Mouse (Mus musculus) liver, adult 2 months (tissue): ENCODE measurements around the gene Ap3d1. TPM values are rescaled to one million over a fixed set of nuclear protein-coding genes. Genes with fewer than 3 reads are reported as not detected.
A peak's percentile ranks its signal among the peaks of the same experiment; 100 is the strongest.

ENCODE experiments used
- DNase-seq: peaks from one replicate; pipeline ENCODE4 v3.0.0-alpha.2; 2011; ENCODE audit warnings: low read depth, low spot score; ENCODE audit errors: extremely low read depth
- H3K27ac ChIP-seq: fragments of 200-500 bp; replicated peaks from 2 replicates; pipeline ENCODE4 v1.5.1; 2012; ENCODE audit warnings: low read depth, mild to moderate bottlenecking, control low read depth, inconsistent platforms, low read length; ENCODE audit not compliant: insufficient read depth
- H3K27me3 ChIP-seq: fragments of 200-500 bp; 2 replicates; pipeline ENCODE4 v1.6.1; 2012; ENCODE audit warnings: mild to moderate bottlenecking, moderate library complexity, low read length, inconsistent platforms; ENCODE audit not compliant: control insufficient read depth, insufficient read depth
- H3K36me3 ChIP-seq: fragments of 200-500 bp; 2 replicates; pipeline ENCODE4 v1.6.1; 2012; ENCODE audit warnings: low read length, inconsistent platforms; ENCODE audit not compliant: control insufficient read depth, insufficient read depth
- H3K4me1 ChIP-seq: fragments of 200-500 bp; 2 replicates; pipeline ENCODE4 v1.6.1; 2011; ENCODE audit warnings: low read length; ENCODE audit not compliant: control insufficient read depth, insufficient read depth
- H3K4me3 ChIP-seq: fragments of 200-500 bp; 2 replicates; pipeline ENCODE4 v1.5.1; 2011; ENCODE audit warnings: low read depth, mild to moderate bottlenecking, control low read depth, low read length, moderate library complexity; ENCODE audit not compliant: insufficient read depth
- H3K79me2 ChIP-seq: fragments of 200-500 bp; 2 replicates; pipeline ENCODE4 v1.6.1; 2012; ENCODE audit warnings: inconsistent platforms, mild to moderate bottlenecking, low read length, moderate library complexity; ENCODE audit not compliant: control insufficient read depth, insufficient read depth
- H3K9ac ChIP-seq: fragments of 200-500 bp; 2 replicates; pipeline ENCODE4 v1.6.1; 2012; ENCODE audit warnings: low read depth, mild to moderate bottlenecking, control low read depth, inconsistent platforms, low read length
- CTCF ChIP-seq: fragments of 200-500 bp; IDR thresholded peaks from 2 replicates; pipeline ENCODE4 v1.5.1; 2011; ENCODE audit warnings: low read depth, low read length, control low read depth
- POLR2A ChIP-seq: fragments of 200-500 bp; IDR thresholded peaks from 2 replicates; pipeline ENCODE4 v1.6.1; 2011; ENCODE audit warnings: low read length, control low read depth; ENCODE audit not compliant: insufficient read depth; ENCODE audit errors: extremely low read depth
- WGBS: fragments of 180-500 bp; shearing (Covaris S2); methylation state at CpG from one replicate; pipeline ENCODE4 v1.1.7; 2018; 5-methylcytosine and 5-hydroxymethylcytosine counted together
- polyA plus RNA-seq: library from polyadenylated mRNA; depleted of rRNA; stranded (reverse); fragments of >200 nt; gene quantifications from 2 replicates; pipeline ENCODE4 v1.2.3, GENCODE M21; 2012
- total RNA-seq: library from RNA; depleted of rRNA; stranded (reverse); fragments of >200 nt; gene quantifications from 2 replicates; pipeline ENCODE4 v1.2.3, GENCODE M21; 2014

Gene Ap3d1
- total and polyA plus RNA-seq, 2 experiments, result 22.3 to 49.2 TPM

DNA sequence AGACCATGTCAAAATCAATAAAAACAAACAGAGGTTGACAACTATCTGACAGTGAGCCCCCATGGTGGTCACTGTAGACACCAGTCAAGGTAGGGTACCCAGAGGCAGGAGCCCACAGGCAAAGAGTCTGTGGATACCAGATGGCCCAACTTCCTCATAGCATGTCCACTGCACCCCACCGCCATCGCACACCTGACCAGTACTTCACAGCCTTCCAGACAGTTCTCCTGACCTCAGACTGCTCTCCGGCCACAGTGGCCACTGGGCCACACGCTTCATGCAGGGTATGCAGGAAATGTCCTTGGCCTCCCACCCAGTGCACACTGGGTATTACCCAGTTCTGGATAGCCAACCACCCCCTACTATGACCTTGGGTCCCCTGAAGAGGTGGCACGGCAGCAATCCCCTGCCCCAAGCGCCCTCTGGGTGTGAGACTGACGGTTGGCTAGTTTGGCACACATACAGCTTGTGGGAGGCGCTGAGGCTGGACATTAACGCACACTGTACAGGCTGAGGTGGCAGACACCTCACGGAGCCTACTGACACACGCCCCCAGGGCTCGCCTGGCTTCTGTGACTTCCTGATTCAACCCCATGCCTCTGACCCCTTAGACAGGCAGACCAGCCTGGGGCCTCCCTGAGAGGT, 48.5 kb downstream of the Ap3d1 start:
- Histone ChIP-seq H3K4me1 (no peaks in the 10 kb centered on the region), H3K27ac (no peak overlapping the region), H3K36me3 (no peaks in the 10 kb centered on the region), H3K27me3 (no peaks in the 10 kb centered on the region), H3K79me2 (no peaks in the 10 kb centered on the region; the same call in 1 of the 2 replicates), H3K4me3 (no peak overlapping the region), H3K9ac (no peak overlapping the region)
- 86% methylated on average over 12 of the region's 12 CpGs for WGBS
- TF ChIP-seq CTCF, result no peak
- no peak for TF ChIP-seq POLR2A
- no peak for DNase-seq

DNA sequence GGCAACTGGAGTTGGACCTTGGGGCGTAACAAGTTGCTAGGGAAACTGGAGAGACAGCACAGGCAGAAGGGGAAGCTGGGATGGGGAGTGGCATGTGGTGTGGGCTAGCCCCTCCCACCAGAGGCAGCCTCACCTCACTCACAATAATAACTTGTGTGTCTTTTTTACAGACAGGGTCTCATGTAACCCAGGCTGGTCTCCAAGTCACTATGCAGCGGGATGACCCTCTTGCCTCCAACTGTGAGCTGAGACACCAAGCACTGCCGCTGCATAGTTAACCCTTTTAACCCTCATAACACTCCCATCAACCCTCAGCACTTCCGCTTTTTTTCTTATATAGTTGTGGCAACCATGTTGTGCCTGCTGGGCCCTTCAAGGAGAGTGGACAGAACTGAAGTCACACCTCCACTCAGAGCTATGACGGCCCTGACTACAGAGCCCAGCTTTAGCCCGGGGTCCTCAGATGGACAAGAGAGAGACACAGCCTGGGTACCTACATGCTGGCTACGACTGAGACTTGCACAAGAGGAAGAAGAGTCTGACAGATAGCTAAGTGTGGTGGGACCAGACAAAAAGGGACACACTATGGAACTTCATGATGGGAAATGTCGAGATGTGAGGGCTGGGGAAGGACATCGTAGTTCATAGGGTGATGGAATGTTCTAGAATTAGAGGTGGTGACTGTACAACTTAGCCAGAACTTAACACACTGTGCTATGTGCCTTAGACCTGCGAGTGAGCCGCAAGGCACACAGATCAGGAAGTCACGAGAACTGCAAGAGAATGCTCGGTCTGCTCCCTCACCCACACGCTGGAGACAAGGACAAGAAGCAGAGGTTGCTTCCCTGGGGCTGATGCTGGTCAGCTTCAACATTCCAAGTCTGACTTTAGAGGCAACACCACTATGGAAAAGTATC, 49.6 kb downstream of the Ap3d1 start:
- no peaks in the 10 kb centered on the region for H3K27me3 ChIP-seq
- 82% methylated on average over 14 of the region's 14 CpGs for WGBS
- H3K4me3 ChIP-seq, result no peak overlapping the region
- DNase-seq, result no peak
- H3K4me1 ChIP-seq, result no peaks in the 10 kb centered on the region
- no peak for TF ChIP-seq POLR2A
- no peak for TF ChIP-seq CTCF
- 0 out of 2 replicates have a peak overlapping the region, but pooled peaks have one; percentile 24 for H3K27ac ChIP-seq
- no peaks in the 10 kb centered on the region for H3K36me3 ChIP-seq
- no peaks in the 10 kb centered on the region; the same call in 1 of the 2 replicates for H3K79me2 ChIP-seq
- no peak overlapping the region for H3K9ac ChIP-seq

DNA sequence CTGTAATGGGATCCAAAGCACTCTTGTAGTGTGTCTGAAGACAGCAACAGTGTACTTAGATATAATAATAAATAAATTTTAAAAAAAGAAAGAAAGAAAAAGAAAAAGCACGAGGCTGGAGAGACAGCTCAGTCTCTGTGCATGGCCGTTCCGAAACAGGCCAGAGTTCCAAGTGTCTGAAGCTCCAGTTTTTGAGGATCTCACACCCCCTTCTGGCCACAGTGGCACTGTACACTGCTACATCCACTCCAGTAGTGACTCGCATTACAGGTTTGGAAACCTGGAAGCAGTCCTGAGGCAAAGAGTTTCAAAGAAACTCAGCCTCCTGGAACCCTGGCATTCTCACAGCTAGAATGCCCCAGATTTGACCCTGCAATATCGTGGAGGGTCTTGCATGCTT, 54.2 kb downstream of the Ap3d1 start:
- no peak overlapping the region for H3K27ac ChIP-seq
- H3K79me2 ChIP-seq, result no peaks in the 10 kb centered on the region
- H3K27me3 ChIP-seq, result no peaks in the 10 kb centered on the region
- TF ChIP-seq POLR2A (no peak), CTCF (peak; percentile 79)
- WGBS, result 15% methylated on average over 5 of the region's 5 CpGs
- no peaks in the 10 kb centered on the region for H3K36me3 ChIP-seq
- no peak overlapping the region for H3K9ac ChIP-seq
- H3K4me1 ChIP-seq, result peaks cover 3% of the 10 kb centered on the region; the same call in 1 of the 2 replicates
- no peak overlapping the region for H3K4me3 ChIP-seq
- DNase-seq, result peak; percentile 72

DNA sequence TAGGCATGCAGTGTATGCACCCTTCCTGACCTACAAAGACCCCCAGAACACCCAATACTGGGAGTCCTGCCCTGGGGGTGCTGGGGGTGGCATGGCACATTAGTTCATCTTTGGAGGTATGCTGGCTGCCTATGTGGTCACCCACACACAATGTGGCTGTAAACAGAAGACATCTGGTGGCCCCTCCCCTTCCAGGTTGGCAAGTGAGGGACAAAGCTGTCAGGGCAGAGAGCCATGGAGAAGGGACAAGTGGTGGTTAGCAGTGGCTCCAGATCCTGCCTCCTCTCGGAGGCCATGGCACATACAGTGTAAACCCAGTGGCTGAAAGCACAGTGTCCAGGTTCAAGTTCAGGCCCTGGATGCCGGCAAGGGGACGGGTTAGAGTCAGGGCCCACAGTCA, 55.4 kb downstream of the Ap3d1 start:
- TF ChIP-seq POLR2A (no peak), CTCF (no peak)
- Histone ChIP-seq H3K4me3 (no peak overlapping the region), H3K27ac (no peak overlapping the region), H3K36me3 (no peaks in the 10 kb centered on the region), H3K4me1 (peaks cover 3% of the 10 kb centered on the region; the same call in 1 of the 2 replicates), H3K27me3 (no peaks in the 10 kb centered on the region), H3K79me2 (no peaks in the 10 kb centered on the region), H3K9ac (no peak overlapping the region)
- DNase-seq, result no peak
- 91% methylated on average over 3 of the region's 3 CpGs for WGBS

DNA sequence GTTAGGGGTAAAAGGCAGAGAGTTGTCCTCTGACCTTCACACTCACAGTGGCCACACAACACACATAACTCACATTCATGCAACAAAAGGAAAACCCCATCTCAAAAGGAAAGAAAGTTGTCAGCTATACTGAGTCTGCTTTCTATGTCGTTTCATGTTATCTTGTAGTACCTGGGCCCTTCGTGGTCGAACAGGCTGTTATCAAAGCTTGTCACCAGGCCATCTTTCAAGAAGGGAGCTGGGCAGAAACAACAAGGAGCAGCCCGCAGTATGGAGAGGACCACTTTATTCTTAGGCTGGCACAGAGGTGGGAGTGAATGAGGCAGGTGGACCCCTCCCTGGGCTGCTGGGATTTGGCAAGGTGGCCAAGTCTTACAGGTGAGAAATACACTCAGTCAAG, 57.1 kb downstream of the Ap3d1 start:
- Histone ChIP-seq H3K9ac (no peak overlapping the region), H3K4me3 (no peak overlapping the region), H3K79me2 (no peaks in the 10 kb centered on the region), H3K36me3 (no peaks in the 10 kb centered on the region), H3K27ac (no peak overlapping the region), H3K27me3 (no peaks in the 10 kb centered on the region), H3K4me1 (peaks cover 5% of the 10 kb centered on the region; the same call in 1 of the 2 replicates)
- whole genome bisulfite sequencing, result 93% methylated on average over 4 of the region's 4 CpGs
- TF ChIP-seq POLR2A, result no peak
- TF ChIP-seq CTCF, result no peak
- DNase-seq, result no peak
